Mouse (Mus musculus): ENCODE measurements at regions not wholly inside any gene's neighbourhood (a gene's known extent, or its start where the extent isn't known, plus 50 kb on each side); places are given as distances from the start of the nearest gene placed in this dataset.

DNA sequence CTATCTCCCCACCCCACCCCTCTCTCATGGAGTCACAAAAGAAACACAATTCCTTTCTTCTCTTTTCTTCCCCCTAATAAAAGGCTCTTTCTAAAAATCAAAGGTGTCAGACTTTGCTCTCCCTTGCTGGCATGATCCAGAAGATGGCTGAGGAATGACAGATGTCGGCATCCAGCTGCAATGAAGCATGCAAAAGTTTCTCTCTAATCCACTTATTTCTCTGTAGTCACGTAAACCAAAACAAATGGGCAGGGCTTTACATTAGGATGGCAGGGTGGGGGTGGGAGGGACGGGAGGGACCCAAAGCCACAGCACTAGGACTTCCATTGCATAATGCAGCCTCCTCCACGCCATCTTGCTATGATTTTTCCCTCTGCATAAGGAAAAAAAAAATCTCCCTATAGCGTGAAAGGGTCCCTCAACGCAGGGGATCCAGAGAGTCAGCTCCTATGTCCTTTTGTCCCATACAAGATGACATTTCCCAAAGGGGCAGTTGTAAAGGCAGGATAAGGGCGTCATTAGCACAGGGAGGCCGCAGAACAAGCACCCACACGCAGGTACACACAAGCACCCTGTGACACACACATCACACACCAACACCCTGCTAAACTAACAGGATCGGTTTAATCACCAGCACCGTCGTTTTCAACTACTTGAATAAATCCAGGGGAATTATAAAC lies 437.1 kb downstream of the Zfp536 start:
- peaks cover 10% of the 10 kb centered on the region for H3K4me1 ChIP-seq (ENCODE audit: control insufficient read depth, insufficient read depth, low read length)
- TF ChIP-seq CTCF (IDR thresholded peaks at IDR 0.05; ENCODE audit: borderline replicate concordance, insufficient read depth, low read length) (no peak), POLR2A (IDR thresholded peaks at IDR 0.05; ENCODE audit: low read depth, low read length) (no peak)

GRCm38 (mm10) chr7:37336851-37337531 lies 436.4 kb downstream of the Zfp536 start:
- Histone ChIP-seq H3K4me1 (ENCODE audit: control insufficient read depth, insufficient read depth, low read length) (peaks cover 10% of the 10 kb centered on the region), H3K4me3 (ENCODE audit: insufficient read depth, low read length) (peak overlapping the region; percentile 23), H3K27ac (ENCODE audit: insufficient read depth, low read length) (peak overlapping the region; percentile 5; the same call in 1 of the 2 replicates)
- no peak for TF ChIP-seq CTCF (IDR thresholded peaks at IDR 0.05; ENCODE audit: borderline replicate concordance, insufficient read depth, low read length)
- TF ChIP-seq POLR2A (IDR thresholded peaks at IDR 0.05; ENCODE audit: low read depth, low read length) = 0 out of 2 replicates have a peak, but pooled peaks have one; percentile 20

More for the DNA sequence above, 437.1 kb downstream of the Zfp536 start:
- H3K27ac ChIP-seq (ENCODE audit: insufficient read depth, low read length) = no peak overlapping the region
- peak overlapping the region; percentile 23 for H3K4me3 ChIP-seq (ENCODE audit: insufficient read depth, low read length)

DNA sequence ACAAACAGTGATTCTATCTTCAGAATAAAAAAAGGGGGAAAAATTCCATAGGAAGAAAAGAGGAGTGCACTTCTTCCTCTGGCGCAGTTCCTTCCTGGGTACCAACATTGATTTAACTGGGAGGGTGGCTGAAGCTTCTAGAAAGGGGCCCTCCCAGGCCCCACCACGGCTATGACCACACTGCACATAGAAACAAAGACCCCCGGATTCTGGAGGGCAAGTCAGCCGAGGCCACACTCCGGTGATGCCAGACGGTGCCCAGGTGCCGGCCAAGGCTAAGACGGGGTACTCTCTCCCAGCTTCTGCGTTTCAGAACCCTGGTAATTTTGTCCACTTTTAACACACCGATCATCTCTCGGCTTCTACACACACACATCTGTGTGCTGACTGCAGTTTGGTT lies 435.8 kb downstream of the Zfp536 start:
- 0 out of 2 replicates have a peak overlapping the region, but pooled peaks have one; percentile 2 for H3K4me3 ChIP-seq (ENCODE audit: insufficient read depth, low read length)
- peaks cover 10% of the 10 kb centered on the region for H3K4me1 ChIP-seq (ENCODE audit: control insufficient read depth, insufficient read depth, low read length)
- peak overlapping the region; percentile 3; the same call in 1 of the 2 replicates for H3K27ac ChIP-seq (ENCODE audit: insufficient read depth, low read length)
- TF ChIP-seq POLR2A (IDR thresholded peaks at IDR 0.05; ENCODE audit: low read depth, low read length) (no peak), CTCF (IDR thresholded peaks at IDR 0.05; ENCODE audit: borderline replicate concordance, insufficient read depth, low read length) (no peak)

DNA sequence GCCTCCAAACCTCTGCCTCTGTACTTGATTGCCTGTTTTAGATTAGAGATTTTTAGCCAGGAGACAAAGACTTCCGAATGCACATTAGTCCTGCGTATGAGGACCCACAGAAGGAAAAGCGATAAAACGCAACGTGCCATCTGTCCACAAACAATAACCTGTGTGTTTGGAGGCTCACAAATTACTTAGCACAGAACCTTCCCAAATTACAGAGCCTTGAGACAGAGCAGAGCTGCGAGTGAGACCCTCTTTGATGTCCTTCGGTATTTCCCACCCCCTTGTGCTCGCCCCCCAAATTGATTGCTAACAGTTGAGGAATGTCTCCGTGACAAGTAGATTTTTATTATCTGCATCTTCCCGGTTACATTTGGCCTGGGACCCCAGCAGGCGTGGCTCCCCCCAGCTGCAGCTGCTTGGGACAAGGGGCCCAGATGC lies 435.4 kb downstream of the Zfp536 start:
- Histone ChIP-seq H3K4me3 (ENCODE audit: insufficient read depth, low read length) (peak overlapping the region; percentile 2; the same call in 1 of the 2 replicates), H3K27ac (ENCODE audit: insufficient read depth, low read length) (peak overlapping the region; percentile 3; the same call in 1 of the 2 replicates), H3K4me1 (ENCODE audit: control insufficient read depth, insufficient read depth, low read length) (peaks cover 10% of the 10 kb centered on the region)
- TF ChIP-seq CTCF (IDR thresholded peaks at IDR 0.05; ENCODE audit: borderline replicate concordance, insufficient read depth, low read length) (no peak), POLR2A (IDR thresholded peaks at IDR 0.05; ENCODE audit: low read depth, low read length) (no peak)

DNA sequence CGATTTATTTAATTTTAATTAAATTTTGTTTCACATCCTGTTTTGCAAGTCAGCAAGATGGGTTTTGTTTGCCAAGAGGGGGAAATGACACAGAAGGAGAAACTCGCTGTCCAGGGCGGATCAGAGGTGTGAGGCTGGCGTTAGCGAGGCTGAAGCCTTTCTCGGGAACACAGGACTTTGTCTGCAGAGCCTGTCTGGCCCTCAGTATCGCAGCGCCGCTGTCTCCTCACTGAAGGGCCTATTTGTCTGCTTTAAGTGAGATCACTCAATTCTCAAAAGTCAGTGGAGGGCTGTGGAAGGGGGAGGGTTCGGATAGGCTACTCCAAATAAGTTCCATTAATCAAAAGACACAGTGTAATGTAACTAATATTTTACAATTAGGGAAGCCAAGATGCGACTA lies 430.8 kb downstream of the Zfp536 start:
- H3K4me1 ChIP-seq (ENCODE audit: control insufficient read depth, insufficient read depth, low read length) = peaks cover 4% of the 10 kb centered on the region
- TF ChIP-seq POLR2A (IDR thresholded peaks at IDR 0.05; ENCODE audit: low read depth, low read length) = no peak
- no peak for TF ChIP-seq CTCF (IDR thresholded peaks at IDR 0.05; ENCODE audit: borderline replicate concordance, insufficient read depth, low read length)
- no peak overlapping the region for H3K27ac ChIP-seq (ENCODE audit: insufficient read depth, low read length)
- H3K4me3 ChIP-seq (ENCODE audit: insufficient read depth, low read length) = no peak overlapping the region; the same call in 1 of the 2 replicates

DNA sequence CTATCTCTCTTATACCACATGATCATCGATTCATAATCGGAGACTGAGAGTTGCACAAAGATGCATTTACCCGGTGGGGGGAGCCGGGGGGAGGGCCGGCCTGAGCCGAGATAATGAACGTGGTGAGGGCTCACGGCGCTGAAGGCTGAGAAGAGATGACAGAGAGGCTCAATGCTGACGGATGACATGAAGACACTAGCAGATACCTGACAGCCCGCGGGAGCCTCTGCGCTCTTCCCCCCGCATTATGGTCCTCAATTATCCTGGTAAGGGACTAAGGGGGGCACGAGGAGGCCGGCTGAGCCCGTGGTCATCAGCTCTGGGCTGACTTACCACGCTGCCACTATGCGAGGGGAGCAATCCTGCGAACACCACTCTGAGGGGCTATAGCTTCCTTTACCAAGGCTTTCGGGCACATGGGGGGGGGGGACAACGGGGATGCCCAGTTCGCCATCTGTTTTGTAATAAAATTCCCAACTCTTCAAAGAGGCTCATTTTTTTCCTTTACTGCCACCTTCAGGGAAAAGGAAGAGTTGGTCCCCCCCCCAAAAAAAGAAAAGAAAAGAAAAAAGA lies 430.3 kb downstream of the Zfp536 start:
- TF ChIP-seq POLR2A (IDR thresholded peaks at IDR 0.05; ENCODE audit: low read depth, low read length) = no peak
- TF ChIP-seq CTCF (IDR thresholded peaks at IDR 0.05; ENCODE audit: borderline replicate concordance, insufficient read depth, low read length) = no peak
- no peak overlapping the region for H3K27ac ChIP-seq (ENCODE audit: insufficient read depth, low read length)
- H3K4me3 ChIP-seq (ENCODE audit: insufficient read depth, low read length) = peak overlapping the region; percentile 9
- peaks cover 2% of the 10 kb centered on the region for H3K4me1 ChIP-seq (ENCODE audit: control insufficient read depth, insufficient read depth, low read length)

DNA sequence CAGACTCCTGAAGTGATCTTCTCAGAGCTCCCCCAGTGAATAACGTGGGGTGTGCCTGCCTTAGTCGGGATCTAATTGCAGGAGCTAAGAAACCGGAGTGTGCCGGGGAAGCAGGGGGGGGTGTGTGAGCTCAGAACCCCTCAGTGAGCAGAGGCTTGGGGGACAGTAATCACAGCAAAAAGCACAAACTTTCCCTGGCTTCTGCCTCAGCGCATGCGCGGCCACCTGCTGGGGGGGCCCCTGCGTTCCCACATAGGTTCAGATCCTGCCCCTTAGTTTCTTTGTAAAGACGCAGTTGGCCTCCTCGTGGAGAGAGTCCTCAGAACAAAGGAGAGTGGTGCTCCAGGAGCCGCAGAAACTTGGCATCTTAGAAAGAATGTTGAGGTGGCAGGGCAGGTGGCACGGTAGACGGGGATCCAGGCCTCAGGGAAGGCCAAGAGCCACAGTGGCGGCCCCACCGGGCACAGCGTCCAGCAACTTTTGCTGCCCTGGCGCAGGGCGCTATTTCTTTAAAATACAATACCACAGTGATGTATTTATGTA lies 429.7 kb downstream of the Zfp536 start:
- Histone ChIP-seq H3K27ac (ENCODE audit: insufficient read depth, low read length) (no peak overlapping the region), H3K4me1 (ENCODE audit: control insufficient read depth, insufficient read depth, low read length) (no peaks in the 10 kb centered on the region), H3K4me3 (ENCODE audit: insufficient read depth, low read length) (no peak overlapping the region)
- TF ChIP-seq CTCF (IDR thresholded peaks at IDR 0.05; ENCODE audit: borderline replicate concordance, insufficient read depth, low read length) (no peak), POLR2A (IDR thresholded peaks at IDR 0.05; ENCODE audit: low read depth, low read length) (no peak)

DNA sequence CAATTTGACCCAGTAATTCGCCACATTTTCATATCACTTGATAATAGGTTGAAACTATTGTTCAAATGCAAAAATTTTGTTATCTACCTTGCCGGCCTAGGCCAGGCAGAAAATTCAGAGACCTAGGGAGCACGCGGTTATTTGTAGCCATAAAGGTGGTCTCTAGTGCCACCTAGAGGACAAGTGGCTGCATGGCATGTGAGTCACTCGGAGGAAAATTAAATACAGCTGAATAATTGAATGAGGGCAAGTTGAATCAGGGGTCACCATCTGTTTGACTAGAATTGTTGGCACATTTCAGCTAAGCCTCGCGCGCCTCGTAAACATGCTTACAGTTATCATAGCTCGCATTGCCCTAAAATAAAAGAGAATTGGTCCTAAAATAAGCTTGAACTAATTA lies 427.4 kb downstream of the Zfp536 start:
- Histone ChIP-seq H3K4me1 (ENCODE audit: control insufficient read depth, insufficient read depth, low read length) (no peaks in the 10 kb centered on the region), H3K27ac (ENCODE audit: insufficient read depth, low read length) (no peak overlapping the region), H3K4me3 (ENCODE audit: insufficient read depth, low read length) (no peak overlapping the region)
- TF ChIP-seq CTCF (IDR thresholded peaks at IDR 0.05; ENCODE audit: borderline replicate concordance, insufficient read depth, low read length) = peak; percentile 63; the same call in 1 of the 2 replicates
- no peak for TF ChIP-seq POLR2A (IDR thresholded peaks at IDR 0.05; ENCODE audit: low read depth, low read length)

- H3K4me3 ChIP-seq (ENCODE audit: insufficient read depth, low read length) = no peak overlapping the region
- no peak overlapping the region for H3K27ac ChIP-seq (ENCODE audit: insufficient read depth, low read length)
- peak; percentile 94 for TF ChIP-seq CTCF (IDR thresholded peaks at IDR 0.05; ENCODE audit: borderline replicate concordance, insufficient read depth, low read length)
- no peak for TF ChIP-seq POLR2A (IDR thresholded peaks at IDR 0.05; ENCODE audit: low read depth, low read length)
- no peaks in the 10 kb centered on the region; the same call in 1 of the 2 replicates for H3K4me1 ChIP-seq (ENCODE audit: control insufficient read depth, insufficient read depth, low read length)
Observed at GRCm38 (mm10) chr7:37357647-37358395, 415.6 kb downstream of the Zfp536 start.

Data from embryonic fibroblast, embryonic 13.5 days (primary cell).